Mouse (Mus musculus) stomach, embryonic 16.5 days (tissue): ENCODE data around the gene Acot2. TPM values are rescaled to one million over a fixed set of nuclear protein-coding genes. Genes with fewer than 3 reads are reported as not detected.
A peak's percentile ranks its signal among the peaks of the same experiment; 100 is the strongest.
"Not testable (repeated sequence)": the region's sequence is repeated elsewhere in the genome, so short reads cannot be mapped to it uniquely, and the experiment has no call there.

Source experiments
- ATAC-seq: fragments of 200-750 bp; cut with Nextera tagmentation; 2 replicates; pipeline ENCODE4 v1.8.0; 2017; ENCODE audit warnings: moderate number of reproducible peaks, moderate TSS enrichment; ENCODE audit not compliant: insufficient read depth, low FRiP score
- H3K27ac ChIP-seq: fragments of 300-500 bp; sonication (generic); 2 replicates; pipeline ENCODE4 v1.5.1; 2014; ENCODE audit warnings: low read length
- H3K27me3 ChIP-seq: fragments of 300-500 bp; sonication (generic); 2 replicates; pipeline ENCODE4 v1.6.1; 2014; ENCODE audit warnings: low read length, control low read depth, mixed read lengths; ENCODE audit not compliant: control insufficient read depth, insufficient read depth
- H3K36me3 ChIP-seq: fragments of 300-500 bp; sonication (generic); 2 replicates; pipeline ENCODE4 v1.6.1; 2014; ENCODE audit warnings: low read length; ENCODE audit not compliant: control insufficient read depth, insufficient read depth
- H3K4me1 ChIP-seq: fragments of 300-500 bp; sonication (generic); 2 replicates; pipeline ENCODE4 v1.6.1; 2014; ENCODE audit warnings: low read length, control low read depth, mixed read lengths; ENCODE audit not compliant: control insufficient read depth, insufficient read depth
- H3K4me2 ChIP-seq: fragments of 300-500 bp; sonication (generic); 2 replicates; pipeline ENCODE4 v1.6.1; 2014; ENCODE audit warnings: low read depth, low read length, mixed read lengths
- H3K4me3 ChIP-seq: fragments of 300-500 bp; sonication (generic); replicated peaks from 2 replicates; pipeline ENCODE4 v1.5.1; 2014; ENCODE audit warnings: mild to moderate bottlenecking, low read length
- H3K9ac ChIP-seq: fragments of 300-500 bp; sonication (generic); 2 replicates; pipeline ENCODE4 v1.6.1; 2014; ENCODE audit warnings: low read length
- H3K9me3 ChIP-seq: fragments of 300-500 bp; sonication (generic); replicated peaks from 2 replicates; pipeline ENCODE4 v1.6.1; 2016; ENCODE audit warnings: low read length, control low read depth; ENCODE audit not compliant: control insufficient read depth
- WGBS: fragments of 180-500 bp; shearing (Covaris S2); extraction: QIAGEN DNeasy Blood & Tissue Kit; methylation state at CpG from one replicate; pipeline ENCODE4 v1.1.7; 2014; 5-methylcytosine and 5-hydroxymethylcytosine counted together
- polyA plus RNA-seq: library from polyadenylated mRNA; unstranded; fragments of >200 nt; fragmentation: Nextera tagmentation; extraction: Ambion mirVana; gene quantifications from 2 replicates; pipeline ENCODE4 v1.2.1, GENCODE M21; 2015

The Acot2 gene
- 23.7 and 24.9 TPM in 2 replicates for polyA plus RNA-seq

GRCm38 (mm10) chr12:83987583-83988441 is at the start of gene Acot2:
Gene Acot2, plus strand, starts transcription at chr12:83987861.
- Histone ChIP-seq H3K4me2 (peak within 1 kb of the TSS; percentile 52), H3K4me1 (peaks cover 3% of the 10 kb centered on the region; the same call in 1 of the 2 replicates), H3K9me3 (no peaks in the 10 kb centered on the region; the same call in 1 of the 2 replicates), H3K9ac (peak within 1 kb of the TSS; percentile 88), H3K4me3 (peak within 1 kb of the TSS; percentile 69), H3K27ac (peak within 1 kb of the TSS; percentile 97), H3K27me3 (no peaks in the 10 kb centered on the region), H3K36me3 (no peaks in the 10 kb centered on the region)
- under 1% methylated on average over 74 of the region's 80 CpGs for WGBS
- ATAC-seq, result peak; percentile 93

GRCm38 (mm10) chr12:83938592-83938991 is 49.1 kb upstream of the Acot2 start:
- H3K9me3 ChIP-seq, H3K27ac ChIP-seq, H3K9ac ChIP-seq, H3K4me1 ChIP-seq, H3K4me3 ChIP-seq, H3K4me2 ChIP-seq, ATAC-seq, H3K36me3 ChIP-seq, H3K27me3 ChIP-seq: not testable (repeated sequence)
- 26% methylated on average over 1 of the region's 1 CpGs for WGBS

GRCm38 (mm10) chr12:83939332-83939731 is 48.3 kb upstream of the Acot2 start:
- ATAC-seq, result no peak
- no peak overlapping the region for H3K9ac ChIP-seq
- H3K4me1 ChIP-seq, result no peaks in the 10 kb centered on the region
- WGBS, result 79% methylated on average over 2 of the region's 2 CpGs
- no peak overlapping the region for H3K4me2 ChIP-seq
- no peak overlapping the region for H3K27ac ChIP-seq
- H3K4me3 ChIP-seq, result no peak overlapping the region
- no peaks in the 10 kb centered on the region for H3K27me3 ChIP-seq
- H3K9me3 ChIP-seq, result no peaks in the 10 kb centered on the region
- H3K36me3 ChIP-seq, result no peaks in the 10 kb centered on the region

GRCm38 (mm10) chr12:83940031-83940430 is 47.6 kb upstream of the Acot2 start:
- WGBS, result 68% methylated on average over 4 of the region's 4 CpGs
- no peak overlapping the region for H3K27ac ChIP-seq
- no peaks in the 10 kb centered on the region for H3K27me3 ChIP-seq
- no peaks in the 10 kb centered on the region for H3K9me3 ChIP-seq
- H3K36me3 ChIP-seq, result no peaks in the 10 kb centered on the region
- H3K4me1 ChIP-seq, result no peaks in the 10 kb centered on the region
- no peak overlapping the region for H3K4me3 ChIP-seq
- ATAC-seq, result no peak
- no peak overlapping the region for H3K4me2 ChIP-seq
- H3K9ac ChIP-seq, result no peak overlapping the region

GRCm38 (mm10) chr12:83941938-83942337 is 45.7 kb upstream of the Acot2 start:
- Histone ChIP-seq H3K9ac (no peak overlapping the region), H3K27me3 (no peaks in the 10 kb centered on the region), H3K4me1 (no peaks in the 10 kb centered on the region), H3K9me3 (no peaks in the 10 kb centered on the region), H3K4me3 (no peak overlapping the region), H3K27ac (no peak overlapping the region), H3K36me3 (no peaks in the 10 kb centered on the region), H3K4me2 (no peak overlapping the region)
- ATAC-seq, result no peak
- 73% methylated on average over 3 of the region's 3 CpGs for WGBS

- no peaks in the 10 kb centered on the region; the same call in 1 of the 2 replicates for H3K9me3 ChIP-seq
- no peak overlapping the region for H3K4me2 ChIP-seq
- H3K4me3 ChIP-seq, result no peak overlapping the region
- ATAC-seq, result no peak
- WGBS, result 77% methylated on average over 8 of the region's 8 CpGs
- H3K27ac ChIP-seq, result no peak overlapping the region; the same call in 1 of the 2 replicates
- H3K9ac ChIP-seq, result no peak overlapping the region
- H3K36me3 ChIP-seq, result 0 out of 2 replicates have a peak, but pooled peaks cover 4% of the 10 kb centered on the region
- no peaks in the 10 kb centered on the region for H3K27me3 ChIP-seq
- H3K4me1 ChIP-seq, result peaks cover 17% of the 10 kb centered on the region
These were observed 40.3 kb upstream of the Acot2 start for GRCm38 (mm10) chr12:83947260-83947811.

GRCm38 (mm10) chr12:83949043-83949442 is 38.6 kb upstream of the Acot2 start:
- 71% methylated on average over 4 of the region's 4 CpGs for WGBS
- no peak overlapping the region for H3K4me3 ChIP-seq
- no peak overlapping the region for H3K4me2 ChIP-seq
- H3K27ac ChIP-seq, result no peak overlapping the region
- H3K27me3 ChIP-seq, result no peaks in the 10 kb centered on the region
- H3K36me3 ChIP-seq, result 0 out of 2 replicates have a peak, but pooled peaks cover 9% of the 10 kb centered on the region
- H3K4me1 ChIP-seq, result peaks cover 24% of the 10 kb centered on the region
- ATAC-seq, result no peak
- H3K9ac ChIP-seq, result no peak overlapping the region
- H3K9me3 ChIP-seq, result no peaks in the 10 kb centered on the region; the same call in 1 of the 2 replicates

GRCm38 (mm10) chr12:83949776-83950492 is 37.7 kb upstream of the Acot2 start:
- peak overlapping the region; percentile 88 for H3K4me3 ChIP-seq
- no peaks in the 10 kb centered on the region for H3K27me3 ChIP-seq
- no peak for ATAC-seq
- WGBS, result 23% methylated on average over 11 of the region's 11 CpGs
- H3K27ac ChIP-seq, result peak overlapping the region; percentile 69; the same call in 1 of the 2 replicates
- 0 out of 2 replicates have a peak, but pooled peaks cover 9% of the 10 kb centered on the region for H3K36me3 ChIP-seq
- H3K9me3 ChIP-seq, result no peaks in the 10 kb centered on the region; the same call in 1 of the 2 replicates
- peaks cover 24% of the 10 kb centered on the region for H3K4me1 ChIP-seq
- peak overlapping the region; percentile 87 for H3K9ac ChIP-seq
- peak overlapping the region; percentile 97 for H3K4me2 ChIP-seq
